Mouse (Mus musculus) megakaryocyte, embryonic 14.5 days (primary cell): ENCODE results near the gene Rtn4rl2.

Experiments
- FLI1 ChIP-seq: IDR thresholded peaks from 2 replicates; pipeline ENCODE4 v1.6.1; 2012; ENCODE audit warnings: low read length, inconsistent platforms, mixed read lengths
- GATA1 ChIP-seq: IDR thresholded peaks from 3 replicates; pipeline ENCODE4 v1.6.1; 2012; ENCODE audit warnings: mixed read lengths, low read length, inconsistent platforms, borderline replicate concordance

GRCm38 (mm10) chr2:84837817-84838592, 48.5 kb downstream of the Rtn4rl2 start:
- TF ChIP-seq GATA1: no peak
- no peak for TF ChIP-seq FLI1
